Mouse (Mus musculus) right cerebral cortex, postnatal 25 days (tissue): ENCODE measurements at regions not wholly inside any gene's neighbourhood (a gene's known extent, or its start where the extent isn't known, plus 50 kb on each side); places are given as distances from the start of the nearest gene placed in this dataset.
A peak's percentile ranks its signal among the peaks of the same experiment; 100 is the strongest.
"Not testable (repeated sequence)": the region's sequence is repeated elsewhere in the genome, so short reads cannot be mapped to it uniquely, and the experiment has no call there.

Source experiments
- DNase-seq: peaks from one replicate; pipeline ENCODE4 v3.0.0; 2022

- no peak for DNase-seq
These were observed 62.5 kb downstream of the Rad51ap2 start for GRCm38 (mm10) chr12:11518379-11518778.

DNA sequence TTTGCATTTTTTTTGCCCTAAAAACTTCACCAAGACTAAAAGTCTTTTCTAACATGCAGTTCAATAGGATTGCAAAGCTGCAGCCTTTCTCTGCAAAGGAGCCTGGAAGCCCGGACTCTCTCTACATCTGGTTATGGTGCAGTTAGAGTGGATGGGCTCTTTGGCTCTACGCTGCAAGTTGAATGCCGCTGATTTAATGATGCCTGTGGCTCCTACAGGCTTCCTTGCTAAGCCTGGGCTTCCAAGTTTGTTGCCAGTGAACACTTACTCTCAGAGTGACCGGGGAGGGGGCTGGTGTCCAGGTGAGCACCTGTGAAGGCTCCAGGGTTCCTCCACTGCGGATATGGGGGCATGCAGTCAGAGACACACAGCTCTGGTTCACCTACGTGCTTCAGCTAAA, 107.0 kb downstream of the Rad51ap2 start:
- DNase-seq = no peak

DNA sequence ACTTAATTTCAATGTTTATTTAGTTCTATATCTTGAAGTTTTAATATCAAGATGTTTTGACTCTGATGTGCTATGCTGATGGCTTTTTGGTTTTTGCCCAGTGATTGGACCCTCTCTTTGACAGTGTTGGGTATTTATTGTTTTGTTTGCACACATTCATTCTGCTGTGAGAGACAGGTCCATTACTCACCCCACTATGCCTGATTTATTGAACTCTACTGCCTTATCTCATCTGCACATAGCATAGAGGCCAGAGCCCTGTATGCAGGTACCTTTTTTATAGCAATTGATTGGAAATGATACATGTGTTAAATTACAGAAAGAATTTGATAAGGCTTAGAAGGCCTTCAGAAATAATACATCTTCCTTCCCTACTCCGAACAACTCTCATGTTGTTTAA, 114.3 kb downstream of the Rad51ap2 start:
- no peak for DNase-seq

DNA sequence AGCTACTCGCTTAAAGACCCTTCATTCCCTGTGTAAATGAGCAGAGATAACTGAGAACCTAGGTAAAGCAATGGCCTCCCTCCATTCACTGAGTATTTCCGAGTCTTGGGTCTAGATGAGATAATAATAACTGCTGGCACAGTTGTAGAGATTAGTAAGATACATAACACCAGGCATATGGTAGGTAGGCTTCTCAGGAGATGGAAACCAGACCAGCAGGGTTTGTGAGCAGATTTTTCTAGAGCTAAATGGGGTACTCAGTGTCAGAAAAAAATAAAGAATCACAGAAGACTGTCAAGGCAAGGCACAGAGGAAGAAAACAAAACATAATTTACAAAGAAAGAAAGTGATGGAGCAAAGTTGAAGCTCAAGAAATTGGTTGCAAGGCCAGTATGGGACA, 148.1 kb downstream of the Rad51ap2 start:
- DNase-seq = no peak

DNA sequence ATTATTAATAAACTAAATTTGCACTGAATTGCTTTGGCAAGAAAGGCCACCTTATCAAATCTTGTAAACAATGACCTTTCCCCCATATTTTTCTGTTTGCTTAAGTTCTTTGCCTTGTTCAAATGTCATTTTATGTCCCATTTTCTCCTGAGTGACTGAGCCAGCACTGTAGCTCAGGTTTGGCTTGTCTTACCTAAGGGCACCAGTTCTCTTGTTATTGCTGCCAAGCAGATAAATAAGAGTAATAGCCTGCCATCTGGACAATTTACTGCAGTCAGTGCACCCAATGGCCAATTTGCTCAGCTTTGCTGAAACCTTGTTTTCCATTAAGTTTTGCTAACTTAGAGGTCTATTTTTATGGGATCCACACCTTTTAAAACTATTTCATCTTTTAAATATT, 152.9 kb downstream of the Rad51ap2 start:
- no peak for DNase-seq

DNA sequence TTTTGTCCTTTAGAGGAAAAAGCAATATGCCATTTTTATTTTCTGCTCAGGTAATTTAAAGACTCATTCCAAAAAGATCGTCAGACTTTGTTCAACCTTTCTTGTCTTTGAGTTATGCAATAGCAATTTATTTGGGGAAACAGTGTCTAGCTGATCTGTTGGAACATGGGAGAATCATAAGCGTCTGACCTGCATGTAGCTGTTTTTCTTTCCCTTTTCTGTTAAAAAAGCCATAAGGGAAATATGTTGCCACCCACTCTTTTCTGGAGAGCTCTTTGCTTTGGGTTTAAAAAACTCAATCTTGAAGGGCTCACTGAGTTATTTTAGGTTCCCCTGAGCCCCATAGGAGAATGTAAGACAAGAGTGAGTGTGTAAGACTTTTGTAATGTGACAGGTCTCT, 155.8 kb downstream of the Rad51ap2 start:
- no peak for DNase-seq

- DNase-seq = no peak
These were observed 159.4 kb downstream of the Rad51ap2 start for GRCm38 (mm10) chr12:11615237-11615636.

DNA sequence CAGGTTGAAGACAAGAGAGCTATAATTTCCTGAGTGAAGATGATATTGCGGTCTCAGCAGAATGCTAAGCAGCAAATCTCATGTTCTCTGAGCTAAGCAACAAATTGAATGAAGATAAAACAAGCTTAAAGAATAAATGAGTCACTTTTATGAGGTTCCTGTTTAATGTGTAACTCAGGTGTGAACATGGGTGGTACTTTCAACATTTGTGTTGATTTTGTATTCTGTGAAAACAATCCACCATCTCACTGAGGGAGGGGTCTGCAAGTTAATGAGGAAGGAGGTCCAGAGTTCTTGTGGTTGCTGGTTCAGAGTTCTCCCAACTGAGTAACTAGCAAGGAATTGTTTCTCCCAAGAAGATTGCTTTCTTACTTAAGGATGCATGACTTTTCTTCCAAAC, 167.7 kb downstream of the Rad51ap2 start:
- DNase-seq = no peak

GRCm38 (mm10) chr12:11630178-11630577, 174.3 kb downstream of the Rad51ap2 start:
- no peak for DNase-seq

- no peak for DNase-seq
These were observed 175.9 kb downstream of the Rad51ap2 start for GRCm38 (mm10) chr12:11631790-11632189.

GRCm38 (mm10) chr12:11673281-11673680, 217.4 kb downstream of the Rad51ap2 start:
- peak; percentile 9 for DNase-seq

DNA sequence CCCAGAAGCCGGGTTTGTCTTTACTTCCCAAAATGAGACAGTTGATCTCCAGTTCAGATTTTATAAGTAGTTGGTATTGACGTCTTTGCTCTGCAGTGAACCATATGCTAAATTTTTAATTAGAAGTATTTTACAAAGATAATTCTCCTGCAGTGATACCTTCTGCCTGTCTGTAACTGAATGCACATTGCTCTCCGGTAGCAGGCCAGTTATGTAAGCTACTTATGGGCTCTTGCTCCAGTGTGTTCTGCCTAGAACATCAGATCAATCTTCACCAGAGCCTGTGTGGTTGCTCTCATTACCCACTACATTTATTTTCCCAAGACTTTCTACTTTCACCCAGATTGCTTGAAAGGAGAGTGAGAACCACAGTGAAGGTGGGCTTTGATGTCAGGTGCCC, 238.9 kb downstream of the Rad51ap2 start:
- no peak for DNase-seq

GRCm38 (mm10) chr12:11708879-11709602, 253.2 kb downstream of the Rad51ap2 start:
- no peak for DNase-seq

DNA sequence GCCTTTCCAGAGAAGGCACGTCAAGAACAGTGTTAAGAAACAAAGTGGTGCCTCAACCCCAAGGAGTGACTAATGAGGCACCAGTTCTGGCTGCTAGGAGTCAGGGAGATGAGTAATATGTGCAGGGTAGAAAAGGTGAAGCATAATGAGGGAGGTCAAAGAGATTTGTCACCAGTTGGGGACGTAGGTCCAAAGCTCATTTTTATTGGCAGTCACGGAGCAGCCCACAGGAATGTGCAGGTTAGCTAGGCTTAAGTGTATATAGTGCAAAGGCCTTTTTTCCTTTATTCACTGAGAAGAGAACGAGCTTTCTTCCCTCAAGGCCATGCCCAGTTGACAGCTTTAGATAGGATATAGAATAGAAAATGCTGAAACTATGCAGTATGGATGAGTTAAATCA, 261.8 kb downstream of the Rad51ap2 start:
- no peak for DNase-seq

- no peak for DNase-seq
These were observed 295.6 kb downstream of the Rad51ap2 start for GRCm38 (mm10) chr12:11751471-11751870.

GRCm38 (mm10) chr12:11754184-11754907, 298.5 kb downstream of the Rad51ap2 start:
- DNase-seq = no peak

DNA sequence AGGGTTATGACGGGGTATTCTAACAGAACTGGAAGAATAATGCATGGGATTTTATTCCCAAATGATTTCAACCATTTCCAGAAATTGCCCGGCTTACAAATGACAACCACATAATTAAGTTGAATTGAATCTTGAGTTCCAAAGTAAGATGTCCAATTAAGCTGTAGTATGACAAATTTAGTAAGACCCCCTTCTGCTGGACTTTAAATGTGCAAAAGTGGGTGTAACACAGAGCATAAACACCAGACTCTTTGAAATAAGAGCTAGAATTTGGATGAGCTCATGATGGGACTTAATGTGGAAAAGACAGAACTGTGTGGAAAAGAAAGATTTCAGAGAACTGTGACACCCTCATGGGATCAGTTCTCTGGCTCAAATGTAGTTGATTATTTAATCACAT, 346.4 kb downstream of the Rad51ap2 start:
- no peak for DNase-seq

- DNase-seq = no peak
These were observed 347.3 kb downstream of the Rad51ap2 start for GRCm38 (mm10) chr12:11803162-11803561.

DNA sequence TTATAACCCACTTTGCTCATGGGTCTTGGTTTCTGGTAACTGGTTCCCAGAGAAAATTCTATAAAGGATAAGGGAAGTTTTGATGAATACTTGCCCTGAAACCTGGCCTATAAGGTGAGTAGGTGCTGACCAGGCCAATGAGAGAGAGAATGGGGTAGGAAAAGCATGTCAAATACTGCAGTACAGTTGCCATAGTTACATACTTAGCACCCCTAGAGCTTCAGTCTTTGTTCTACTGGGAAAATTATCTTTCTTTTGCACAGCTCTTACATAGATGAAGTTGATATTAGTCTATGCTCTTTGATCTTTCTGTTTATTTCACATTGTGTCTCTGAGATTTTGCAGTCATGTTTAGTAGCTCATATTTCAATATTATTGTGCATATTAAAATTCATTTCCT, 373.8 kb downstream of the Rad51ap2 start:
- DNase-seq = no peak

- DNase-seq = no peak
These were observed 375.4 kb downstream of the Rad51ap2 start for GRCm38 (mm10) chr12:11831292-11831691.

GRCm38 (mm10) chr12:11837819-11838472, 382.1 kb downstream of the Rad51ap2 start:
- DNase-seq = peak; percentile 18

DNA sequence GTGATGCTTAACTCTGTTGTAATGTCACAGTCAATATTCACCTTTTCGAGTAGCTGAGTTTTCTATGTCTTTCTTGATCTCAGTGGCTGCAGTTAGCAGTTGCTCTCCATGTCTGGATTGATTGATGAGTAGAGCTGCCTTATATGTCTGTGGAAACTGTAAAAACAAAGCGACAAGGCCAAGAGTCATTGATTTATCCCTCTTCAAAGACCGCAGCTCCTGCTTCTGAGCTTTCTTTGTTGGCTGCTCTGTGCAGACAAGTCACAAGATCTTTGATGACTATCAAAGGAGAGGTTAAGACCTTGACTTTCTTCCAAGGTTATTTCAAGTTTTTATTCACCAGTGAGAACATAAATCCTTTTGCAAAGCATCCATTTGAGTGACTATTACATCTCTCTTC, 395.2 kb downstream of the Rad51ap2 start:
- DNase-seq = no peak

DNA sequence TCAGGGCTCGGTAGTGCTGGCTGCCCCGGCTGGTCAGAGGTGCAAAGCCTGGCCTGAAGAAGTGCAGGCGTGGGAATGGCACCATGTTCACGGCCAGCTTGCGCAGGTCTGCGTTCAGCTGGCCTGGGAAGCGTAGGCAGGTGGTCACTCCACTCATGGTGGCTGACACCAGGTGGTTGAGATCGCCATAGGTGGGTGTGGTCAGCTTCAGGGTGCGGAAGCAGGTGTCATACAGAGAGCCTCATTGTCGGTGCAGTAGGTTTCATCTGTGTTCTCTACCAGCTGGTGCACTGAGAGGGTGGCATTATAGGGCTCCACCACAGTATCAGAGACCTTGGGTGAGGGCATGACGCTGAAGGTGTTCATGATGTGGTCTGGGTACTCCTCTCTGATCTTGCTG, 380.1 kb upstream of the Fam49a start:
- not testable (repeated sequence) for DNase-seq

- no peak for DNase-seq
These were observed 374.6 kb upstream of the Fam49a start for GRCm38 (mm10) chr12:11887291-11887690.
